ENCODE assay signal across 16 mouse cellular contexts in the genomic region with DNA sequence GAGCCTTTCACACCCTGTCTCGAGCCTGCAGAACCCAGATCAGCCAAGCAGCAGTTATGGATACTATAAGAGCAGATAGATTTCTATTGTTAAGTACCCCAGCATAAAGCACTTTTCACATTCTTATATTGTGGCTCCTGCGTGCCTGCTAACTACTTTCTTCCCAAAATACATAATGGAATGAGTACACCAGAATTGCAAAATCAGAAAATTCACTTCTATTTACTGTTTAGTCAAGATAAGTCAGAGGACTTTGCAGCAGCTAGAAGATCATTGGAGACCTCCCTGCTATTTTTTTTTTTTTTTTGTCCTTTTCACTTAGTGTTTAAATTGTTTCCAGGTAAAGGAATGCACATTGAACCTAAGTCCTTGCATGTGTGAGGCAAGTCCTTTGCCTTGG.
"Had no signal": no experiment of that assay in that cellular context is flagged by ENCODE, and none has a peak within 500 bp of the region (broad histone marks: within the 10 kb centered on the region; RNA-seq: fewer than 3 reads in every experiment).

No protein-coding gene starts in this region.

- H3K27me3 ChIP-seq: neural tube, embryonic 13.5 days; neural tube, embryonic 15.5 days; stomach, embryonic 15.5 days had no signal

- H3K36me3 ChIP-seq: neural tube, embryonic 13.5 days; neural tube, embryonic 15.5 days; stomach, embryonic 15.5 days had no signal

- H3K4me3 ChIP-seq: neural tube, embryonic 13.5 days; neural tube, embryonic 15.5 days; stomach, embryonic 15.5 days had no signal

- H3K9me3 ChIP-seq: neural tube, embryonic 13.5 days; neural tube, embryonic 15.5 days; stomach, embryonic 15.5 days had no signal

- H3K4me2 ChIP-seq: neural tube, embryonic 13.5 days; neural tube, embryonic 15.5 days; stomach, embryonic 15.5 days had no signal

- H3K4me1 ChIP-seq: neural tube, embryonic 13.5 days; neural tube, embryonic 15.5 days; stomach, embryonic 15.5 days had no signal

- DNase-seq: retina, postnatal 1 day; right cerebral cortex, adult 18-20 months; right cerebral cortex, postnatal 14 days; right cerebral cortex, postnatal 25 days; right cerebral cortex, postnatal 4 days; spleen, adult 18-20 months; thymus, adult 18-20 months; thymus, adult 2 months; thymus, postnatal 14 days; thymus, postnatal 25 days; thymus, postnatal 36 days; thymus, postnatal 4 days had no signal

- H3K9ac ChIP-seq: neural tube, embryonic 13.5 days; neural tube, embryonic 15.5 days; stomach, embryonic 15.5 days had no signal

- H3K27ac ChIP-seq: neural tube, embryonic 13.5 days; neural tube, embryonic 15.5 days; stomach, embryonic 15.5 days; stomach, postnatal 0 days had no signal
